Mouse (Mus musculus) ES-E14 (cell line): ENCODE results near the gene Spc25. TPM values are rescaled to one million over a fixed set of nuclear protein-coding genes. Genes with fewer than 3 reads are reported as not detected.

ENCODE experiments used
- DNase-seq: peaks from one replicate; pipeline ENCODE4 v3.0.0-alpha.2; 2013; ENCODE audit warnings: low read depth, low spot score
- H3K27ac ChIP-seq: 2 replicates; pipeline ENCODE4 v1.5.1; 2012; ENCODE audit warnings: low read depth, mild to moderate bottlenecking, low read length, moderate library complexity, mixed read lengths; ENCODE audit not compliant: poor library complexity, insufficient read depth, severe bottlenecking
- H3K36me3 ChIP-seq: 2 replicates; pipeline ENCODE4 v1.6.1; 2012; ENCODE audit warnings: mild to moderate bottlenecking, low read length, moderate library complexity, mixed read lengths; ENCODE audit not compliant: control insufficient read depth, poor library complexity, insufficient read depth, severe bottlenecking
- H3K4me1 ChIP-seq, 2 experiments: fragments of 150-350 bp in 1 of 2; sonication (generic) in 1 of 2; 2 replicates each; pipeline ENCODE4 v1.6.1; 2012; ENCODE audit warnings: low read length in 2 of 2, mild to moderate bottlenecking in 1 of 2, mixed read lengths in 1 of 2; ENCODE audit not compliant: control insufficient read depth in 2 of 2, insufficient read depth in 2 of 2, poor library complexity in 1 of 2
- H3K4me3 ChIP-seq, 2 experiments: fragments of 150-350 bp in 1 of 2; sonication (generic) in 1 of 2; 2 replicates each; pipeline ENCODE4 v1.5.1; 2012; ENCODE audit warnings: low read length in 2 of 2, low read depth in 1 of 2, mild to moderate bottlenecking in 1 of 2, mixed read lengths in 1 of 2; ENCODE audit not compliant: insufficient read depth in 1 of 2, poor library complexity in 1 of 2, severe bottlenecking in 1 of 2
- H3K9ac ChIP-seq: 2 replicates; pipeline ENCODE4 v1.6.1; 2012; ENCODE audit warnings: low read depth, mild to moderate bottlenecking, low read length, mixed read lengths; ENCODE audit not compliant: poor library complexity, insufficient read depth, severe bottlenecking
- H3K9me3 ChIP-seq: fragments of 150-350 bp; sonication (generic); 2 replicates; pipeline ENCODE4 v1.6.1; 2012; ENCODE audit warnings: low read depth, mild to moderate bottlenecking, low read length; ENCODE audit not compliant: control insufficient read depth, insufficient read depth
- CHD2 ChIP-seq: IDR thresholded peaks from 2 replicates; pipeline ENCODE4 v1.6.1; 2014; ENCODE audit warnings: mild to moderate bottlenecking, low read depth, low read length, inconsistent platforms
- HCFC1 ChIP-seq: IDR thresholded peaks from 2 replicates; pipeline ENCODE4 v1.6.1; 2012; ENCODE audit warnings: low read length, inconsistent platforms, borderline replicate concordance; ENCODE audit not compliant: insufficient read depth
- MAFK ChIP-seq: IDR thresholded peaks from 2 replicates; pipeline ENCODE4 v1.6.1; 2014; ENCODE audit warnings: mild to moderate bottlenecking, low read depth, low read length, inconsistent platforms; ENCODE audit not compliant: insufficient read depth
- ZC3H11A ChIP-seq: IDR thresholded peaks from 2 replicates; pipeline ENCODE4 v1.6.1; 2012; ENCODE audit warnings: low read depth, mild to moderate bottlenecking, inconsistent platforms, low read length, borderline replicate concordance
- ZNF384 ChIP-seq: IDR thresholded peaks from 2 replicates; pipeline ENCODE4 v1.6.1; 2012; ENCODE audit warnings: low read depth, low read length, inconsistent platforms
- in situ Hi-C, 2 experiments: fragments of 600-800 bp; cut with MboI; formaldehyde crosslinking; loops; one replicate each; pipeline ENCODE4 v1.15.1; 2025; ENCODE audit warnings: low sequenced_read_pairs in 2 of 2, inconsistent platforms in 1 of 2; ENCODE audit not compliant: unreplicated experiment in 2 of 2
- total RNA-seq: library from RNA; depleted of rRNA; stranded (reverse); fragments of 300-350 nt; gene quantifications from 2 replicates; pipeline ENCODE4 v1.2.3, GENCODE M21; 2012

The Spc25 gene
- total RNA-seq, 1 experiment = 64.6 TPM

GRCm38 (mm10) chr2:69210773-69211172 is 4.8 kb upstream of the Spc25 start, which contains the start of gene G6pc2:
G6pc2 (plus strand) TSS chr2:69211073.
- no peaks in the 10 kb centered on the region for H3K9me3 ChIP-seq
- DNase-seq = no peak
- no peak for TF ChIP-seq MAFK
- in situ Hi-C loops = no loop called here
- H3K4me1 ChIP-seq = 0 out of 4 replicates have a peak, but pooled peaks cover 0 to 2% of the 10 kb centered on the region in 2 experiments
- H3K9ac ChIP-seq = no peak within 1 kb of the TSS
- no peak within 1 kb of the TSS for H3K27ac ChIP-seq
- H3K4me3 ChIP-seq = no peak within 1 kb of the TSS
- no peaks in the 10 kb centered on the region for H3K36me3 ChIP-seq

DNA sequence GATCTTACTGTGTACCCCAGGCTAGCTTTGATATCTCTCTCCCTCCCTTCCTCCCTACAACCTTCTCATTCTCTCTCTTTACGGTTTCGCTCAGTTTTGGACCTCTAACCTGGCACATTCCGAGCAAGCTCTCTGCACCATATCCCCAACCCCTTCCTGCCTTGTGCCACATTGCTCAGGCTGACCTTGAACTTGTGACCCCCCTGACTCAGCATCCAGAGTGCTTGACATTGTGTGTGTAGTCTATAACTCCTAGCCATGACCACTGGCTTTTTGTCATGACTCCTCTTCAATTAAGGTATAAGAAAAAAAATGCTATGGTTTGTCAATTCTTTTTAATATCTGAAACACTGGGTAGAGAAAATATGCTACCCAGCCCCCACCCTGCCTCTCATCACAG is 3.7 kb upstream of the Spc25 start:
- in situ Hi-C loops = no loop called here
- H3K4me1 ChIP-seq = peaks cover 2 to 3% of the 10 kb centered on the region in 2 experiments; a peak in 1 of 4 replicates
- no peak for DNase-seq
- H3K9me3 ChIP-seq = no peaks in the 10 kb centered on the region
- TF ChIP-seq MAFK (peak; percentile 82), ZNF384 (no peak), ZC3H11A (no peak)
- no peaks in the 10 kb centered on the region for H3K36me3 ChIP-seq
- H3K27ac ChIP-seq = no peak overlapping the region
- H3K9ac ChIP-seq = no peak overlapping the region
- no peak overlapping the region for H3K4me3 ChIP-seq

DNA sequence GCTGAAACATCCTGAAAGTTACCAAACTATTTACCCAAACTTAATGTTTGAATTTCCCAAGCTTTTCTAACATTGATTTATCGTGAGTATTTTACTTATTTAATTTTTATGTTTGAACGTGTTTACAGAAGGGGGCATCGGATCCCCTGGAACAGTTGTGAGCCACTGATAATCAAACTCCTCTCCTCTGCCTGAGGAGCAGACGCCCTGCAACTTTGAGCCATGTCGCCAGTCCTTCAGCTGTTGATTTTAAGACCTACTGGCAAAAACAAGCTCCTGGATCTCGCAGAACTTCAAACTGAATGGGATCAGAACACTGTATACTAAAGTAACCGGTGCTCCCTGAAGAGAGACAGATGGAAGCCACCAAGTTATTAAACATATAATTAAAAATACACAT is 529 bp upstream of the Spc25 start:
- H3K9me3 ChIP-seq = no peaks in the 10 kb centered on the region
- H3K4me1 ChIP-seq = peaks cover 0 to 5% of the 10 kb centered on the region in 2 experiments; a peak in 1 of 4 replicates
- TF ChIP-seq MAFK (no peak), ZNF384 (no peak), CHD2 (no peak), ZC3H11A (no peak), HCFC1 (no peak)
- peaks cover 12% of the 10 kb centered on the region for H3K36me3 ChIP-seq
- peak overlapping the region in 1 of 2 experiments; percentile 64; a peak in 2 of 4 replicates for H3K4me3 ChIP-seq
- H3K9ac ChIP-seq = peak overlapping the region; percentile 24; the same call in 1 of the 2 replicates
- no peak overlapping the region for H3K27ac ChIP-seq
- no peak for DNase-seq
- in situ Hi-C loops = no loop called here

- H3K9me3 ChIP-seq = no peaks in the 10 kb centered on the region
These were observed 809 bp downstream of the Spc25 start for GRCm38 (mm10) chr2:69205185-69205584.

DNA sequence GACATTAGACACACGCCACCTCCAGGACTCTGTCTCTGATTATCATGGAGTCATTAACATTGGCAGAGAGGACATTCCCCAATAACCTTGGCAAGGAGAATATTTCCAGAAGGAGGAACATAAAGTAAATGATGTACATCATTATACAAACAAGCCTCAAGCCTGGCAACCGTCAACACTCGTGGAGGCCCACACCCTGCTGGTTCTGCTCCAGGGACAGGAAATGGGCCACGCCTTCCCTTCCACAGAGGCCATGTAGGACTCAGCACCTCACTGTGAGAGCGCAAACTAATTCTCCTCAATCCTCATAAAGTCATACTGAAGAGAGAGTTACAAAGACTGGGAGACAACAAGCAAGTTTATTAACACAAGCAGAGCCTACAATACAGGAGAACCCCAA is 12.4 kb downstream of the Spc25 start:
- in situ Hi-C loops = no loop called here
- Histone ChIP-seq H3K36me3 (peaks cover 9% of the 10 kb centered on the region), H3K9me3 (no peaks in the 10 kb centered on the region), H3K4me1 (no peaks in the 10 kb centered on the region; a peak in 1 of 4 replicates), H3K27ac (no peak overlapping the region), H3K4me3 (no peak overlapping the region), H3K9ac (no peak overlapping the region)
- DNase-seq = no peak
- TF ChIP-seq HCFC1 (no peak), CHD2 (no peak), ZC3H11A (no peak), MAFK (no peak), ZNF384 (no peak)

More at GRCm38 (mm10) chr2:69205185-69205584, 809 bp downstream of the Spc25 start:
- DNase-seq = no peak
- H3K9ac ChIP-seq = peak overlapping the region; percentile 98
- no peak overlapping the region for H3K27ac ChIP-seq
- in situ Hi-C loops = no loop called here
- TF ChIP-seq CHD2 = no peak
- TF ChIP-seq HCFC1 = no peak
- TF ChIP-seq ZNF384 = no peak
- no peak for TF ChIP-seq MAFK
- no peak for TF ChIP-seq ZC3H11A
- peak overlapping the region; percentile 86 to 99 for H3K4me3 ChIP-seq
- peaks cover 0 to 5% of the 10 kb centered on the region in 2 experiments; a peak in 1 of 4 replicates for H3K4me1 ChIP-seq
- H3K36me3 ChIP-seq = peaks cover 21% of the 10 kb centered on the region
